Mouse (Mus musculus) heart, adult 2 months (tissue): Measurements from ENCODE around the gene Atad5. TPM values are rescaled to one million over a fixed set of nuclear protein-coding genes. Genes with fewer than 3 reads are reported as not detected.
"Not testable (repeated sequence)": the region's sequence is repeated elsewhere in the genome, so short reads cannot be mapped to it uniquely, and the experiment has no call there.

Source experiments
- DNase-seq, 2 experiments: peaks; one replicate each; pipeline ENCODE4 v3.0.0; 2021
- H3K27ac ChIP-seq: fragments of 200-600 bp; 2 replicates; pipeline ENCODE4 v1.8.1; 2022
- H3K27me3 ChIP-seq: fragments of 200-500 bp; 2 replicates; pipeline ENCODE4 v1.6.1; 2012; ENCODE audit warnings: mild to moderate bottlenecking, low read length, inconsistent platforms, mixed read lengths; ENCODE audit not compliant: control insufficient read depth, insufficient read depth
- H3K36me3 ChIP-seq: fragments of 200-500 bp; 2 replicates; pipeline ENCODE4 v1.6.1; 2012; ENCODE audit warnings: low read length, inconsistent platforms; ENCODE audit not compliant: control insufficient read depth, insufficient read depth
- H3K4me1 ChIP-seq: fragments of 200-500 bp; 2 replicates; pipeline ENCODE4 v1.6.1; 2011; ENCODE audit warnings: low read length; ENCODE audit not compliant: control insufficient read depth, insufficient read depth
- H3K4me3 ChIP-seq: fragments of 200-600 bp; 2 replicates; pipeline ENCODE4 v1.8.1; 2022
- H3K79me2 ChIP-seq: fragments of 200-500 bp; replicated peaks from 2 replicates; pipeline ENCODE4 v1.6.1; 2012; ENCODE audit warnings: mild to moderate bottlenecking, inconsistent platforms, low read length, moderate library complexity, mixed read lengths; ENCODE audit not compliant: control insufficient read depth, insufficient read depth
- H3K9ac ChIP-seq: fragments of 200-500 bp; 2 replicates; pipeline ENCODE4 v1.6.1; 2012; ENCODE audit warnings: low read depth, mild to moderate bottlenecking, control low read depth, inconsistent platforms, low read length, mixed read lengths
- CTCF ChIP-seq: fragments of 200-600 bp; IDR thresholded peaks from 2 replicates; pipeline ENCODE4 v1.8.1; 2022; ENCODE audit warnings: antibody characterized with exemption, mild to moderate bottlenecking, moderate library complexity
- EP300 ChIP-seq: fragments of 200-500 bp; IDR thresholded peaks from 2 replicates; pipeline ENCODE4 v1.6.1; 2011; ENCODE audit warnings: low read depth, low read length, control low read depth; ENCODE audit not compliant: insufficient read depth
- POLR2A ChIP-seq: fragments of 200-500 bp; IDR thresholded peaks from 2 replicates; pipeline ENCODE4 v1.6.1; 2011; ENCODE audit warnings: mild to moderate bottlenecking, low read depth, low read length, control low read depth; ENCODE audit not compliant: insufficient read depth
- WGBS: fragments of 180-500 bp; shearing (Covaris S2); methylation state at CpG from one replicate; pipeline ENCODE4 v1.1.7; 2018; 5-methylcytosine and 5-hydroxymethylcytosine counted together
- intact Hi-C: fragments of 180-260 bp; cut with DNase I; formaldehyde crosslinking; loops from one replicate; pipeline ENCODE4 v1.15.1; 2025
- polyA plus RNA-seq: library from polyadenylated mRNA; depleted of rRNA; stranded (reverse); fragments of >200 nt; gene quantifications from 2 replicates; pipeline ENCODE4 v1.2.3, GENCODE M21; 2012
- total RNA-seq, 2 experiments: library from RNA; stranded (reverse); gene quantifications; 2 replicates each; pipeline ENCODE4 v1.2.3; 2021

Gene Atad5
- total and polyA plus RNA-seq, 3 experiments, result 0.27 to 0.84 (median 0.70) TPM

DNA sequence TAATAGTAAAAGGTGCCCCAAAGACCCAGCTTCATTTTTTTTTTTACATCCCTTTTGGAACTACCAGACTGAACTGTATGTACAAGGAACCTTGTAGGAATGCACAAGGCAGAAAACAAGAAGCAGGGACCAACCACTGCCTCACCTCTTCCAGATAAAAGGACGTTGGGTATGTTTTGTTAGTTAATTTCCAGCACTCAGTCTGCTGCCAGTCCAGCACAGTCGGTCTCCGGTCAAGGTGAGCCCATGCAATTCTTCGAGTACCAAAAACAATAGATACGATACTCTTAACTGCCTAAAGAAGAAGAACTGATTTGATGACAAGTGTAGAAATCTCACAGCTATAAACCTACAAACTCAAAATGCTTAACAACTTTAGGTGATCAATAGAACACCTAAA lies 48.6 kb downstream of the Atad5 start:
- no peaks in the 10 kb centered on the region for H3K27me3 ChIP-seq
- H3K27ac ChIP-seq, result no peak overlapping the region
- no peak for TF ChIP-seq CTCF
- no peak for TF ChIP-seq POLR2A
- no peak for TF ChIP-seq EP300
- no peaks in the 10 kb centered on the region for H3K79me2 ChIP-seq
- H3K36me3 ChIP-seq, result no peaks in the 10 kb centered on the region; the same call in 1 of the 2 replicates
- H3K4me1 ChIP-seq, result peaks cover under 1% of the 10 kb centered on the region
- intact Hi-C loops, result no loop called here
- H3K9ac ChIP-seq, result no peak overlapping the region
- WGBS, result 85% methylated on average over 5 of the region's 5 CpGs
- H3K4me3 ChIP-seq, result no peak overlapping the region
- DNase-seq, result no peak

DNA sequence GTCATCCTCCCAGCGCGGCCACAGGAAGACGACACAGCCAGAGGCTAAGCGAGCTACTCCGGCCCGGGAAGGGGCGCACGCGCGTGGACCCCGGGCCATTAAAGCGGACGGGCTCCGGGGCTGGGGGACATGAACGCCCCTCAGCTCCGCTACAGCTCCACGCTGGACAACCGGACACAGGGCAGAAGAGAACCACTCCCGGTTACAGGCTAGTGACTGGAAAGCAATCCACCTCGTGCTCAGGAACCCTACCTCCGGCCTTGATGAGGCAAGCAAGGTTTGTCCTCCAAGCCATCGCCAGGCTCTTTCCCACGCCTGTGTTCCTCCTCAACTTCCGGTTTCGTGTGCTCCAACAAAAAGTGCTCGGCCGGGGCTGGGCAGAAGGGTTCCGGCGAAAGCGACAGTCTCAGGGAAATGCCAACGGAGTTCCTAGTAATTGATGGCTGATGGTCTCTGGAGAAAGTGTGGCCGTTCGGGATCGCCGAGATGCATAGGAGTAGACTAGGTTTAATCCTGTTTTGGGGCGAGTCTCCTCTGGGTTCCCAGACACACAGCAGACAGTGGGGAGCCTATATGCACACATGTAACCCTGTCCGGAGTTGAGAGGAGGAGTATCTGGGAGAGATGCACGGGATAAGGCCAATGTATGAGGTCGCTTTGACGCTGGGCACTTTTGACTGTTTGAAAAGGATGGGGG lies 52.8 kb downstream of the Atad5 start, which contains the start of gene Tefm:
Gene Tefm (minus strand): TSS at position 351 of the 697 bp plus-strand sequence.
- Histone ChIP-seq H3K79me2 (no peaks in the 10 kb centered on the region), H3K4me1 (peaks cover 2% of the 10 kb centered on the region), H3K27ac (peak within 1 kb of the TSS; percentile 91), H3K27me3 (no peaks in the 10 kb centered on the region), H3K4me3 (peak within 1 kb of the TSS; percentile 76), H3K36me3 (no peaks in the 10 kb centered on the region; the same call in 1 of the 2 replicates), H3K9ac (peak within 1 kb of the TSS; percentile 84)
- TF ChIP-seq CTCF (no peak), POLR2A (peak; percentile 96), EP300 (no peak)
- intact Hi-C loops, result loop anchor here (2.0 to 5.0 kb wide), 2 partner anchors 43 to 55 kb away; partner anchors contain the start of gene Atad5
- under 1% methylated on average over 40 of the region's 40 CpGs for WGBS
- peak; percentile 85 to 89 for DNase-seq

DNA sequence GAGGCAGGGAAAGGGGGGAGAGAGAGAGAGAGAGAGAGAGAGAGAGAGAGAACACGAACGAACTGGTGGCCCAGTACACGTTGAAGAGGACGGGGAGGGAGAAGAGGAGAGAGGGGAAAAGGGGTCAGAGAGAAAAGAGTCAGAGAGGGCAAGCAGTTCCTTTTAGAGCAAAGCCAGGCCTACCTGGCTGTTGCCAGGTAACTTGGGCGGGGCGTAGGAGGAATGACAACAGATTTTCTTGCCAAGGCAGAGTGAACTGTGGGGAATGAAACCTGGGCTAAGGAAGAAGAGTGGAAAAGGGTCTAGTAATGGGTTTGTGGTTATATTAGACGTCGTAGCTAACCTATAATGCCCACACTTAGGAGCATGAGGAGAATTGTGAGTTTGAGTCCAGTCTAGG lies 53.7 kb downstream of the Atad5 start:
- H3K27ac ChIP-seq, result no peak overlapping the region
- peak overlapping the region; percentile 43 for H3K9ac ChIP-seq
- no peaks in the 10 kb centered on the region; the same call in 1 of the 2 replicates for H3K36me3 ChIP-seq
- H3K4me3 ChIP-seq, result no peak overlapping the region
- no peaks in the 10 kb centered on the region for H3K27me3 ChIP-seq
- intact Hi-C loops, result loop anchor here (2.0 to 5.0 kb wide), 2 partner anchors 42 to 56 kb away; partner anchors contain the start of gene Atad5
- 46% methylated on average over 8 of the region's 8 CpGs for WGBS
- peaks cover 4% of the 10 kb centered on the region for H3K4me1 ChIP-seq
- DNase-seq, result no peak
- TF ChIP-seq POLR2A, result no peak
- TF ChIP-seq EP300, result no peak
- no peak for TF ChIP-seq CTCF
- H3K79me2 ChIP-seq, result no peaks in the 10 kb centered on the region

GRCm38 (mm10) chr11:80145787-80146275 lies 56.6 kb downstream of the Atad5 start:
- no peak for DNase-seq
- no peaks in the 10 kb centered on the region for H3K79me2 ChIP-seq
- TF ChIP-seq EP300 (no peak), CTCF (no peak)
- intact Hi-C loops, result no loop called here
- no peaks in the 10 kb centered on the region for H3K36me3 ChIP-seq
- 27% methylated on average over 10 of the region's 10 CpGs for WGBS
- peak overlapping the region; percentile 40 for H3K27ac ChIP-seq
- no peak overlapping the region for H3K4me3 ChIP-seq
- H3K9ac ChIP-seq, result no peak overlapping the region
- H3K27me3 ChIP-seq, result no peaks in the 10 kb centered on the region
- H3K4me1 ChIP-seq, result peaks cover 4% of the 10 kb centered on the region

GRCm38 (mm10) chr11:80147748-80148147 lies 58.5 kb downstream of the Atad5 start:
- H3K27me3 ChIP-seq, result no peaks in the 10 kb centered on the region
- no peak overlapping the region for H3K4me3 ChIP-seq
- DNase-seq, result no peak
- intact Hi-C loops, result no loop called here
- 53% methylated on average over 6 of the region's 6 CpGs for WGBS
- H3K9ac ChIP-seq, result no peak overlapping the region
- peaks cover 4% of the 10 kb centered on the region for H3K4me1 ChIP-seq
- H3K36me3 ChIP-seq, result no peaks in the 10 kb centered on the region
- TF ChIP-seq CTCF (no peak), POLR2A (no peak), EP300 (no peak)
- no peaks in the 10 kb centered on the region for H3K79me2 ChIP-seq
- peak overlapping the region; percentile 61 for H3K27ac ChIP-seq

- Histone ChIP-seq H3K9ac (no peak overlapping the region), H3K27me3 (no peaks in the 10 kb centered on the region), H3K27ac (no peak overlapping the region), H3K36me3 (no peaks in the 10 kb centered on the region), H3K4me3 (no peak overlapping the region), H3K4me1 (peaks cover 3% of the 10 kb centered on the region; the same call in 1 of the 2 replicates), H3K79me2 (no peaks in the 10 kb centered on the region)
- 47% methylated on average over 1 of the region's 1 CpGs for WGBS
- peak; percentile 60 to 82 for DNase-seq
- peak; percentile 80 for TF ChIP-seq EP300
- TF ChIP-seq POLR2A, result no peak
- no peak for TF ChIP-seq CTCF
- intact Hi-C loops, result no loop called here
Measured at GRCm38 (mm10) chr11:80148313-80148712, 59.1 kb downstream of the Atad5 start.

GRCm38 (mm10) chr11:80148974-80149373 lies 59.8 kb downstream of the Atad5 start:
- H3K27me3 ChIP-seq, H3K27ac ChIP-seq, H3K79me2 ChIP-seq, H3K9ac ChIP-seq, DNase-seq, intact Hi-C loops, H3K4me3 ChIP-seq, H3K4me1 ChIP-seq, H3K36me3 ChIP-seq: not testable (repeated sequence)
- 58% methylated on average over 3 of the region's 4 CpGs for WGBS
